Mouse (Mus musculus) left cerebral cortex, adult 18-20 months (tissue): ENCODE results near the gene Slc2a3. TPM values are rescaled to one million over a fixed set of nuclear protein-coding genes. Genes with fewer than 3 reads are reported as not detected.
"Not testable (repeated sequence)": the region's sequence is repeated elsewhere in the genome, so short reads cannot be mapped to it uniquely, and the experiment has no call there.

Source experiments
- DNase-seq, 2 experiments: peaks; one replicate each; pipeline ENCODE4 v3.0.0; 2021 to 2022; ENCODE audit warnings: low spot score in 2 of 2, mixed read lengths in 1 of 2
- total RNA-seq, 2 experiments: library from RNA; stranded (reverse); gene quantifications; 2 replicates each; pipeline ENCODE4 v1.2.3; 2021

Slc2a3 gene
- total RNA-seq, 2 experiments from 2014 or later, result 120 to 139 TPM

DNA sequence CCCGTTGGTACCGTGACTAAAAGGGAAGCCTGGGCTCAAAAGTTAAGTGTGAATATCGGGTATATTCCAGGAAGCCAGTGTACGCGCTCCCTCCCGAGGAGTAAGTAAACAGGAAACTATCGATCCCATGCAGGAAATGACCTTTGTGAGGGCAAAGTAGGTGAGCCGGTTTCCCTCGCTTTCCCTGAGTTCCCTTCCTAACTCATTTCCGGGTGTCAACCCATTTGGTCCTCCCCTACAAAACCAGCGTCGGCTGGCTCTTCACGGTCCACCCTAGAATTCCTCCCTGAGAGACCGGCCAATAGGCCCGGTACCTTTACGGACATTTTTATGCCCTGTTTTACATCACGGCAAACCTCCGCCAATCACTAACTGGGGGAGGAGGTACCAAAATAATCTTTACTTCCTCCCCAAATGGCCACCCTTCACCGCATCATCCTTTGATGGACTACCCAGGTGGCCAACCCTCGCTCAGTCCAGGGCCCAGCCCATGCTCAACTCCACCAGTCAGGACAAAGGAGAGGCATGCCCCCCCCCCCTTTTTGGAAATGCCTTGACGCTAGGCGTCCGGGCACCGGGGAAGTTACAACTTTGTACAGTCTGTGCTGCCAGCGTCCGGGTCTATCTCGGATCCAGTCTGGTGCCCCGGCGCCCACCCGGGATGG is 9.3 kb upstream of the Slc2a3 start:
- DNase-seq, result peak; percentile 96 to 97

DNA sequence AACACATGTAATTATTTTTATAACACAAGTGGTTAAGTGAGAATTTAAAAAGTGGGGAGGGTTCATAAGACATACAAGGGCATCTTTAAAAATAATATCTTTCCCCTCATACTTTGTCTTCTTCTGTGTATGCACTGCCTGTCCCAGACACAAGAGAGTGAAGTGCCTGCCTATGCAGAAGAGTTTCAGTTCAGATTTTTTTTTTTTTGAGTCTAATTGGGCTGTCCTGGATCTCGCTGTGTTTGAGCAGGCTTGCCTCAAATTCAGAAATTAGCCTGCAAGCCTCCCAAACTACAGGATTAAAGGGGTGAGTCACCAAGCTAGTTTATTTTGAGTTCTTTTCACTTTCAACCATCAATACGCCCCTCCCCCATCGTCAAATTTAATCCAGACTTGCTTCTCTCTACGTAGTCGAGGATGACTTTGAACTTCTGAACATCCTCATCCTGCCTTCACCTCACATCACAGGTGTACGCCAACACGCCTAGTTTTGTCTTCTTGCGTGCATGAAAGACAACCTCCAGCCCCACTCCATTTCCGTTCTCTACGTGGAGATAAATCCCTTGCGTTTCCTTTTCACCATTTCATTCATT is 8.7 kb upstream of the Slc2a3 start:
- peak in 1 of 2 experiments; percentile 31 for DNase-seq

DNA sequence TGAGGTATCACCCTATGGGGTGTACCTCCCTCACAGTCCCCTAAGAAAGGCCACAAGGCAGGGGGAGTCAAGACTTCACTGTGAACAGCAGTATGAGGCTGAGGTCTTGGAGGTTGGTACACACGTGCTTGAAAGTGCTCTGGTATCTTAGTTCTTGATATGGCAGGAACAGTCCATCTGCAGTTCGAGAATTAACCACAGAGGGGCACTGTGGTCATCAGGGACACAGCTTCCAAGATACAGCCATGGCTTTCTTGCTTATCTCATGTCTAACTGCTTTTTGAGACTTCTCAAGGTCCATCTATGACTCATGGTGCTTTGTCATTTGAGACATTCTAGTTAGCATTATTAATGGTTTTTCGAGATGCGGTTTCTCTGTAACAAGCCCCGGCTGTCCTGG is 3.0 kb upstream of the Slc2a3 start:
- DNase-seq, result peak; percentile 84 to 86

DNA sequence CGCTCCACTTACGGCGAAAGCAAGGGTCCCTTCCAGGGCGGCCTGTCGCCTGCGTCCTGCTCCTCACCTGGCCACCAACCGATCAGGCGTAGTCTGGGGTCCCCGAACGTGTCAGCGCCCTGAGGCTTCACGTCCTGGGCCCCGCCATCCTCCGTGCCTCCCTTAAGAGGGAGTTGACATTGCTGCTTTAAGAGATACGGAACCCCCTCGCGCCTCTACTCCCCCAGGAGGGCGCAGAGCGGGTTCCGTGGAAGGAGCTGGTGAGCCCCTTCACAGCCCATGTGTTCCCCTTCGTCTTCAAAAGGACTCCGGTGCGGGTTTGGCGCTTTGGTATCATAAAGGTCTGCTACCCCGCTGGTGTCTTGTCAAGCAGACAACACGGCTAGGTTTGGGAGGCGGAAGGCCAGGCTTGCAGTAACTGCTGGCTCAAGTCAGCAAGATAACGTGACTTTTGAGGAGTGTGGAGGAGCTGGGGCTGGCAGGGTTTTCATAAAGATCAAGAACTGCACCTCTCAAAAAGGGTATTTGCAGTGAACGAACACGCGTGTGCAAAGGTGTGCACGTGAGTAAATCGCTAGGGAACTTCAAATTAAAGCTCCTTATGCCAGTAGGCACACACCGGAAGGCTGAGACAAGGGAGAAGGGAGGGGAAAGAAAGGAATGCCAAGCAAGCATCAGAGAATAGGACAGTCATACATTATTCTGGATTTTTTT is 518 bp upstream of the Slc2a3 start:
- DNase-seq, result peak; percentile 32 to 63

DNA sequence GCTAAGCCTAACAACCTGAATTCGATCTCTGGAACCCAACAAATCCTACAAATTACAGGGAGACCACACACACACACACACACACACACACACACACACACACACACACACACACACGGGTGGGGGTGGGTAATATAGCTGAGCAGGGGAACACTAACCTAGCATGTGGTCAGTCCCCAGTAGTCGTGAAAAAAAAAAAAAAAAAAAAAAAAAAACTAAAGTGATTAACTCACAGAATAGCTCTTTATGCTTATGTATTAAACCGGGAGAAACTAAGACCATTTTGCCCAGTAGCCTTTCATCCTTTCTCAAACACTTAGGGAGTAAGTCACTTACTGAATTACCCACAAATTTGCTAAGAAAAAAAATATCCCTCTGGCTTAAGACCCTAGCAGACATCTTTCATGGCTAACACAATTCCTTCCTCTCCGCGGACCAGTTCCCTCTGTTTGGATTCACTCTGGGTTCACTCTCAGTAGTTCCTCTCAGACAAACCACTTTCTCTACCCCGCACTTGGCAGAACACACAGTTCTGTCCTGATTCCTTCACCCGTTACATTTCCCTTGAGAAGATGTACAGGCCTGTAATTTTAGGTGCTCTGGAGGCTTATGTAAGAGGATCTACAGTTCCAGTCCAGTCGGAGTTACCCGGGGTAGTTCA is 670 bp downstream of the Slc2a3 start:
- peak; percentile 74 to 84 for DNase-seq

DNA sequence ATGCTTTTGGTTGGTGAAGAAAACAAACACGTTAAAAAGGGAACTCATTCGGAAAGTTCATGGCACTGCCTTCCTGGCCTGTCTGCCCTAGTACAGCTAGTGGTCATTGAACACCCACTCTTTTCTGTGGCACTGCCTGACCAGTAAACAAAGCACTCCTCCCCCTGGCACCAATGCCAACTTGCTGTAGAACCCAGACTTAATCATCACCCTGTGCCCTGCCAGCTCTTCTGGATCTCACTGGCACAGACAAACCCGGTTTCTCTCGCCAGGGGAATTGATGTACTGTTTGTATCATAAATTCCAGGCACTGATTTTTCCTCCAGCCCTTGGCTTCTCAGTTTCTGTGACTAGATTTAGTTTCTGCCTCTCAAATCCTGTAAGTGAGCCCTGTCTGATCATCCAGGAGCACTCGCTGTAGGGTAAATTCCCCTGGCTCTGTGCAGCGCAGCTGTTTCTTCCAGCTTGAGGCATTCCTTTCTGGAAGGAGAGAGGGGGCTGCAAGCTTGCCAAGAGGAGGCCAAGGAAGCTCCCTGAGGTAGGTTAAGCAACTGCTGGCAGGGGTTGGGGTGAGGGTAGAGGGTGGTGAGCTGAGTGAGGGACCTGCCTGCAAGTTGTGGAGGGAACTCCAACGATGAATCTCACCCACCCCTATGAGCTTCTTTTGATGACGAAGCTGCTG is 6.0 kb downstream of the Slc2a3 start:
- DNase-seq, result peak; percentile 10 to 18

DNA sequence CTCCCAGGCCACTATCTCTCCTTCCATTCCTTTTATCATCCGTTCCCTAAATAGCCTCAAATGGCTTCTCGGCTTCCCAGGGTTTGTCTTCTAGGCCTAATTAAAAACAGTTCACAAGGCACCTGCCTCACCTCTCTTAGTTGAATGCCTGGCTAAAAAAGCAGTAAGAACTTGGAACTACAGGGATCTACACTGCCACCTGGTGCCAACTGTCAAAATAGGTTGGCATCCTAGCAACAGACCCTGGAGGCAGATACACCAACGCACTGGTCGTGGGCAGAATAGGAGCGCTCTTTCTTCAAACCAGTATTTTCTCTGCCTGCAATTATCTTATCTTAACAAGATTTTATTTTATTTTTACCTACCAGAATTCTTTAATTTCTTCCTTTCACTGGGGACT is 15.2 kb downstream of the Slc2a3 start:
- DNase-seq, result peak; percentile 81 to 86

DNA sequence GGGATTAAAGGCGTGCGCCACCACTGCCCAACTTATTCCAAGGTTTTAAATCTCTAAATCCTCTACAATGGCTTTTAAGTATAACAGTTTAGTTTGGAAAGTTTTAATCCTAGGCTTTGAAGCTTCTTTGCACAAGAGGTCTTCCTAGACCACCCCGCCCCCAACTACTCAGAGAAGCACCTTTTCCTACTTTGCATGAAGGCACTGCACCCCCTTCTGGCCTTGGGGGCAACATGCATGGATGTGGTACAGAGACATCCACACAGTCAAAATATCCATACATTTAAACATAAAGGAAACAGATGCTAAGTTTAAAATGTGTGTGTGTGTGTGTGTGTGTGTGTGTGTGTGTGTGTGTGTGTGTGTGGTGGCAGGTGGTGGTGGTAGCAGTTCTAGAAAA is 16.6 kb downstream of the Slc2a3 start:
- no peak for DNase-seq

DNA sequence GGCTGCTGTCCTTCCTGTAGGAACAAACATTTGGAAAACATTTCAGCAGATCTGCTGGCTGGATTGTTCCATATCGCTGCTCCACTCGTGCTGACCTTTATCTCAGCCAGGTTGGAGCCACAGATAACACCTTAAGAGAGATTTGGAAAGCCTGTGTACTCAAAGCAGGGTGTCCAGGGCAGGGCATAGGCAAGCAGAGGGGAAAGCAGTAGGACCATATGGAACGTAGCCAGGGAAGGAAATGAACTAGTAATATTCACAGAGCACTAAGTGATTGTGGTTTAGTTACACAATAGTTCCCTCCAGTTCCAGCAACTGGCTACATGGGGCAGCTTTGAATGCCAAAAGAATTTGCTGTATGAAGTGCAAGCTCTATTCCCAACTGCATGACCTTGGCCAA is 19.3 kb downstream of the Slc2a3 start:
- DNase-seq, result no peak

DNA sequence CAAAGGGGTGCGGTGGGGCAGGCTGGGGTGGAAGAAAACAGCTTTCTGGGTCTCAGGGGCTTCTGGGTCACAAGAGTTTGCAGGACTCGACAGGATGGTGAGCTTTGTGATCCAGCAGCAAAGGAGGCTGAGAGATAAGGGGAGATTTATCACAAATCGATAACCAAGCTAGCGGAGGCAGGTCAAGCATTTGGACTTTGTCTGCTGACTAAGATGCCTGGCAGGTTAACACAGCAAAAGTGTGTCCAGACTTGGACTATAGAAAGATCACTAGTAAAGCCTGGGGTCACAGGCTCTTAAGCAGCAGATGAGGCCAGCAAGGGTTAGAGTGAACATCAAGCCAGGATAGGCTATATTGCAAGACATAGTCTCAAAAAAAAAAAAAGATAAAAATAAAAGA is 20.3 kb downstream of the Slc2a3 start:
- no peak for DNase-seq

DNA sequence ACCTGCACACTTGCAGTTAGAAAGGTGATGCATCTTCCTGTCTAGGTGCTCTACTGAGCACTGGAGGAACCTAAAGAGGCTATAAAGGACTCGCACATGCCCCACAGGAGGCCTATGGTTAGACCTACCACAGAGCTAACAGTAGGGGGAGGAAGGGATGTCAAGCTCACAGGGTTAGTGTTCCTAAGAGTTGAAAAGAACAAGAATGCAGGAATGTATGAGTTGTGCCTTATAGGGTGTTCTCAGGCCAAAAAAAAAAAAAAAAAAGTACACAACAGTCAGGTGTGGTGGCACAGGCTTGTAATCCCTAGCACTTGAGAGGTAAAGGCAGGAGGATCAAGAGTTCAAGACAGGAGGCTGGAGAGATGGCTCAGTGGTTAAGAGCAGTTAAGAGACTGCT is 21.5 kb downstream of the Slc2a3 start:
- DNase-seq, result no peak

DNA sequence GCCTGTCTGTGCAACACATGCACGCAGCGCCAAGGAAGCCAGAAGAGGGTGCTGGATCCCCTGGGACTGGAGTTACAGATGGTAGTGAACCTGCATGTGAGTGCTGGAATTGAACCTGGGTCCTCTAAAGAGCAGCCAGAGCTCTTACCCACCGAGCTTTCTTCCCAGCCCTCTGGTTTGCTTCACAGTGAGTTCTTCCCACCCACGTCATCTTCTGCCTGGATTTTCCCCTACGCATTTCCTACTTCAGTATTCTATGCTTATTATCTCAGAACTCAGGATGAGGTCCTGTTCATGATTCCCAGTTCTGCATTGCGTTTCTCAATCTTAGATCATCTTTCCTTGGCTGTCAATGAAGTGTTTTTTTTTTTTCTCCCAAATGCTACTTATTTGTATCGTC is 25.4 kb downstream of the Slc2a3 start:
- no peak for DNase-seq

DNA sequence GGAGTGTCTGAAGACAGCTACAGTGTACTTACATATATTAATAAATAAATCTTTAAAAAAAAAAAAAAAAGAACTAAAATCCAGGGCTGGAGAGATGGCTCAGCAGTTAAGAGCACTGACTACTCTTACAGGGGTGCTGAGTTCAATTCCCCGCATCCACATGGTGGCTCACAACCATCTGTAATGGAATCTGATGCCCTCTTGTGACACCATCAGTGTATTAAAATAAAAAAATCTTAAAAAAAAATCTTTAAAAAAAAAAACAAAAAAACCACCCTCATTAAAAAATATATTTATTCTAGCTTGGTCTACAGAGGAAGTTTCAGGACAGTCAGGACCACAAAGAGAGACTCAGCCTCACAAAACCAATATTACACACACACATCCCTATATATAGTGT is 27.1 kb downstream of the Slc2a3 start:
- no peak for DNase-seq

DNA sequence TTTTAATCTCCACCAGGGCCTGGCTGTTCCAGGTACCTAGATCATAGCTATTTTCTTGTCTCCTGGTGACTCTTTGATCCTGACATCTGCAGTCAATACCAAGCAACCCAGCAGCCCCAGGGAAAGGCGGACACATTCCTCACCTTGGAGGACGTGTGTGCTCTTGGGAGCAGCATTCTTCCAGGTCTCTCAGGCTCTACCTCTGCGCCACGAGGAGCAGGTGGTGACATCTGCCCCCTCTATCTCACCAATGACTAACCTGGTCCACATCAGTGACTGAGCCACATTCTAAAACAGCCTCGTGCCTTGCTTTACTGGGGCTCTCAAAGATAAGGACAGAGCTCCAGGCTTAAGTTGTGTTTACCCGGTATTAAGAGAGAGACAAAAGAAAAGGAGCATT is 28.7 kb downstream of the Slc2a3 start:
- no peak for DNase-seq

DNA sequence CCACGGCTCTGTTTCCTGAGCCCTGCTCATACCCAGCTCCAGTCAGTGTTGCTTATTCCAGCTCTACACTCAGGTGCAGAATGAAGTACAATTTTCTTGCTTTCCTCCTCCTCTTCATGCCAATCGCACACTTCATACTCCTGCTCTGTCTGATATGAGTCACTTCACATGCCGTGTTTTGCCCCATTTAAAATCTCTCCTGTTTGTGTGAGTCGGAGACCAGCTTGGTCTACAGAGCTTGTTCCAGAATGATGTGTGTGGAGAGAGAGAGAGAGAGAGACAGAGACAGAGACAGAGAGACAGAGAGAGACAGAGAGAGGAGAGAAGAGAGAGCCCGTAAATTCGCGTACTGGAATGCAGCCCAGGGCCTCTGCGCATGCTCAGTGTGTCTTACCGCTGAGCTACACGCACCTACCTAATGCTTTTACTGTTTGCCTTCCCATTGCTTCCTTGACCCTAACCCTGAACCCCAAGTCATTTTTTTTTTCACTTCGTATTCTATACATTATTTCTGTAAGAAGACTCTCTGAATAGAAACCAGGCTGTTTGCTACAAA is 30.6 kb downstream of the Slc2a3 start:
- DNase-seq, result no peak

DNA sequence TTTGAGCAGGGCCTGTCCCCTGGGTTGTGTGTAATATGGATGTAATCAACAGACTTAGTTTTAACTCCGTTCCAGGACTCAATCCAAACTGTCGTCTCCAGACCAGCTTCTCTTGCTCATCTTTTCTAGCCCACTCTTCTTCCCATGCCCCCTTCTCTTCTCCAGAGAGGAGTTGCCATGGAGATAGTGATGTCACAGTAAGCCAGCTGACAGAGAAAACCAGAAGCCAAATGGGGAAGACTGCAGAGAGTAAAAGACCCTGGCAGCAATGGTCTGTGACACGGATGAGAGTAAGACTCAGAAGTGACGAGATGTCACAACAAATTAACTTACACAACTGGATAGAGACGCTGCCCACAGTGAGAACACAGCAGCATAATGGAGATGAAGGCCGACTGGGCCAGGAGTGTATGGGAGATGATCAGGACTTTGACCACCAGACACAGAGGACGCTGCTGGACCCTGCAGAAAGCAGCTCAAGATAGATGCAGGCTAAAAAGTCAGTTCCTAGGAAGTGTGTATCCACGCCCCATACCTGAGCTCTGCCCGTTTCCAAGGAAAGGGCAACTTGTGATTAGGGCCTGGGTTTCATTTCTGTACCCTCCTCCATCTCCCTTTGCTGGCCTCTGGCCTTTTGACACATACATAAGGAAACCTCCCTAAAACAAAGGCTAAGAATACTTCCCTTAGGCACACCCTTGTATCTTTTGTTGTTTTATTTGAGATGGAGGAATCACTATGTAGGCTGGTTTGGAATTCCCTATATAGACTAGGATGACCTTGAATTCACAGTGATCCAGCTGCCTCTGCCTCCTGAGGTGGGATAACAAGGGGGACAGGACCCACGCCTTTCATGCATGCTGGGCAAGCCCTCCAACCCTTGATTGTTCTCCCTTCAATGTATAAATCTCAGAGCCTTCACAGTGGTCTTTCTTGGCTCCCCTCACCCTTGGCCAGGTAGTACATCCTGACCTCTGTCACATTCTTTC is 31.4 kb downstream of the Slc2a3 start:
- peak in 1 of 2 experiments; percentile 36 for DNase-seq

DNA sequence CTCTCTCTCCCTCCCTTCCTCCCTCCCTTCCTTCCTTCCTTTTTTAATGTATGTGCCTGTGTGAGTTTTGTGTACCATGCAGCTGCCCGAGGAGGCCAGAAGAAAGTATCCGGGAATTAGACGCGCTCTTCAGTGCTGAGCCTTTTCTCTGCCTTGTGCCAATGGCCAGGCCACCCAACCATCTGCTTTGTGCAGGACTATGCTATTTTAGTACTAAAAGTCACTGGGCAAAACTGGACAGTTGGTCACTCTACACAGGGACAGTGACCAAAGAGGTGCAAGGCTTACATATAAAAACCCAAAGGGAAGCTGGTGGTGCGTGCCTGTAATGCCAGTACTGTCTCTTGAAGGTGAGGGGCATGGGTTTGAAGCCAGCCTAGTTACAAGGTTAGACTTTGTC is 33.2 kb downstream of the Slc2a3 start:
- no peak for DNase-seq

DNA sequence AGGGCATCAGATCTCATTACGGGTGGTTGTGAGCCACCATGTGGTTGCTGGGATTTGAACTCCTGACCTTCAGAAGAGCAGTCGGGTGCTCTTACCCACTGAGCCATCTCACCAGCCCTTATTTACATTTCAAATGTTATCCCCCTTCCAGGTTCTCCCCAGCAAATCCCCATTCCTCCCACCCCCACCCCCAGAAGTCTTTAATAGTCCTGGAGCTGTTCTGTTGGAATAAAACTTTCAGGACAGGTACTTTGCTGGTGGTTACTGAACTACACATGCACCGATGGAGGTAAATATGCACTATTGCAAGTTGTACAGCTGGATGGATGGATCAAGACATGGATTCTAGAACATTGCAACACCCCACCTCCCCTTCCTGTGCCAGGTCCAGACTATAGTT is 34.4 kb downstream of the Slc2a3 start:
- not testable (repeated sequence) for DNase-seq

DNA sequence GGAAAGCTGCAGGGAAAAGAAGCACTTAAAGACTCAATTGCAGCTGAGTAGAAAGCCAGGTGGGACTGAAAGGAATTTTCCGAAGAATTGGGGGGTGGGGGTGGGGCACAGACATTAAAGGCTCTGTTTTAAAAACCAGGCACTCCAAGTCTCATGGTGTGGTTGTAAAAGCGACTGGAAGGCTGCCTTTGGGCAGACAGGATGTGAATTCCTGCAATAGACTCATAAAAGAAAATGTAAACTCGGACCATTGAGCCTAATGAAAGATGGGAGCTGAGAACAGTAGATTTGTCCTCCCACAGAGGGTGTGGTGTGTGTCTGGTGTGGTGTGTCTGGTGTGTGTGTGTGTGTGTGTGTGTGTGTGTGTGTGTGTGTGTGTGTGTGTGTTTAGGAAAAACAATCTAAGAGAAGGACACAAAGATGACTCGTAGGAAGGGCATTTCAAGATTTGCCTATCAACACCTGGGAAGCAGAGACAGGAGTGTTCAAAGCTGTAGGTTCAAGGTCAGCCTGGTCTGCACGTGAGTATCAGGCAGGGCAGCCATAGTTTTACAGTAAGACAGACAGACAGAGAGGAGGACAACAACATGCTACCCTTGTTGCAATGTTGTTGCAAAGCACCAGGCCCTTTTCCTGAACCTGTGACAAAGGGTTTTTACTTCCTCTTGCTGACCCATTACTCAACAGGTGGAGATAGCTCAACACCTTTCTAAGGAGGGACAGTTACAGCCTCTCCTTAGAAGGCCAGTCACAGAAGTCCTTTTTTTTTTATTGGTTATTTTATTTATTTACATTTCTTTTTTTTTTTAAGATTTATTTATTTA is 35.1 kb downstream of the Slc2a3 start:
- no peak for DNase-seq
